Mouse (Mus musculus) intestine, embryonic 14.5 days (tissue): ENCODE results near the gene Sorcs1. TPM values are rescaled to one million over a fixed set of nuclear protein-coding genes. Genes with fewer than 3 reads are reported as not detected.

Source experiments
- ATAC-seq: fragments of 200-750 bp; cut with Nextera tagmentation; replicated peaks from 2 replicates; pipeline ENCODE4 v1.8.0; 2017; ENCODE audit warnings: low read depth, moderate number of reproducible peaks, moderate TSS enrichment, moderate library complexity; ENCODE audit not compliant: low FRiP score, low TSS enrichment
- DNase-seq: peaks from one replicate; pipeline ENCODE4 v3.0.0-alpha.2; 2018; ENCODE audit warnings: low spot score
- H3K27ac ChIP-seq: fragments of 300-500 bp; sonication (generic); 2 replicates; pipeline ENCODE4 v1.5.1; 2014; ENCODE audit warnings: low read depth, mild to moderate bottlenecking, control low read depth
- H3K27me3 ChIP-seq: fragments of 300-500 bp; sonication (generic); replicated peaks from 2 replicates; pipeline ENCODE4 v1.6.1; 2014; ENCODE audit warnings: low read length, control low read depth; ENCODE audit not compliant: control insufficient read depth, insufficient read depth
- H3K36me3 ChIP-seq: fragments of 300-500 bp; sonication (generic); 2 replicates; pipeline ENCODE4 v1.6.1; 2014; ENCODE audit warnings: low read length, control low read depth; ENCODE audit not compliant: control insufficient read depth, insufficient read depth
- H3K4me1 ChIP-seq: fragments of 300-500 bp; sonication (generic); replicated peaks from 2 replicates; pipeline ENCODE4 v1.6.1; 2014; ENCODE audit warnings: low read length, control low read depth, mixed read lengths; ENCODE audit not compliant: control insufficient read depth, insufficient read depth
- H3K4me2 ChIP-seq: fragments of 300-500 bp; sonication (generic); 2 replicates; pipeline ENCODE4 v1.6.1; 2014; ENCODE audit warnings: low read length
- H3K4me3 ChIP-seq: fragments of 300-500 bp; sonication (generic); 2 replicates; pipeline ENCODE4 v1.5.1; 2014; ENCODE audit warnings: low read depth, low read length, control low read depth, mixed read lengths
- H3K9ac ChIP-seq: fragments of 300-500 bp; sonication (generic); 2 replicates; pipeline ENCODE4 v1.6.1; 2014; ENCODE audit warnings: mild to moderate bottlenecking, low read length
- H3K9me3 ChIP-seq: fragments of 300-500 bp; sonication (generic); 2 replicates; pipeline ENCODE4 v1.6.1; 2016; ENCODE audit warnings: low read length, control low read depth; ENCODE audit not compliant: control insufficient read depth
- WGBS: fragments of 180-500 bp; shearing (Covaris S2); extraction: QIAGEN DNeasy Blood & Tissue Kit; methylation state at CpG from one replicate; pipeline ENCODE4 v1.1.7; 2014; 5-methylcytosine and 5-hydroxymethylcytosine counted together
- polyA plus RNA-seq: library from polyadenylated mRNA; unstranded; fragments of >200 nt; fragmentation: Nextera tagmentation; extraction: Ambion mirVana; gene quantifications from 2 replicates; pipeline ENCODE4 v1.2.1, GENCODE M21; 2014

The Sorcs1 gene
- 2.6 and 2.7 TPM in 2 replicates for polyA plus RNA-seq

DNA sequence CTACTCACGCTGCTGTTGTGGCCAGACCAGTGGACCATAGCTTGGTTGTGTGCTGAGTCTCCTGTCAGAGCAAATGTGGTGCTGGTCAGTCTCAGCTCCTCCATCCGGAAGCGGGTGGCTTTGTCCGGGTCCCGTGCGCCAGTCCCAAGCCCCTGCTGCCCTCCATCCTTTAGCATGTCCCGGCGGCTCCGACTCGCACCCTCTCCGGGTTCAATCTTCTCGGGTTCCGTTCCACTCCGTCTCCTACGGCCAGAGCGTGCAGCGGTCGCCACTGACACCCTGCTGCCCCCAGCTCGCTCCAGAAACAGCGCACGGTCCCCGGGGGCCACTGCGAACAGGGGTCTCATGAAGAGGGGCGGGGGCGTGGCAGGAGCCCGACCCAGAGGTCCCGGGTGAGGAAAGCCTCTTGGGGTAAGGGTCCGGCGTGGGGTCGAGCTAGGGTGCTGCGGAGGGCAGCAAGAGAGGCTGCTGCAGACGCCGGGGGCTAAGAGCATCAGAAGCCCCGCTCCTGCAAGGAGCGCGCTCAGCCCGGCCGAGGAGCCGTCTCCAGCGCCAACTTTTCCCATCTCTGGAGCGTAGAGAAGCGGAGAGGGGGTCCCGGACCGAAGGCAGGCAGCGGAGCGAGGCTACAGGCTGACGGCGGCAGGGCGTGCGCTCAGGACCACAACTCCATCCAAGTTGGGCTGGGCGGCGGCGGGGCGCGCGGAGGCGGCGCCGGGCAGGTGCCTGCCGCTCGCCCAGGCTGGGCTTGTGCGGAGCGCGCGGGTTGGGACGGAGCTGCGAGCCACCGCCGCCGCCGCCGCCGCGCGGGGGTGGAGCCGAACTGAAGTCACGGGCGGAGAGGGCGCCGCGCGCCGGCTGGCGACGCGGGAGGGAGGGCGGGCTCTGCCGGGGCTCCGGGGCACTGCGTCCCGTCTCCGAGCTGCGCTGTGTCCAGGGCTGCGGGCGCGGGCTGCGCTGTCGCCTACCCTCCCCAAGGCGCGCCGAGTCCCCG lies at the start of gene Sorcs1:
Sorcs1 (minus strand) TSS at position 744 of the 994 bp plus-strand sequence.
- H3K4me2 ChIP-seq = peak within 1 kb of the TSS; percentile 94
- H3K27me3 ChIP-seq = peaks cover 35% of the 10 kb centered on the region
- no peak within 1 kb of the TSS for H3K27ac ChIP-seq
- peak within 1 kb of the TSS; percentile 41 for H3K9ac ChIP-seq
- DNase-seq (peak; percentile 76), ATAC-seq (peak; percentile 90)
- H3K9me3 ChIP-seq = no peaks in the 10 kb centered on the region
- no peaks in the 10 kb centered on the region for H3K36me3 ChIP-seq
- WGBS = under 1% methylated on average over 85 of the region's 102 CpGs
- no peaks in the 10 kb centered on the region for H3K4me1 ChIP-seq
- H3K4me3 ChIP-seq = peak within 1 kb of the TSS; percentile 54

DNA sequence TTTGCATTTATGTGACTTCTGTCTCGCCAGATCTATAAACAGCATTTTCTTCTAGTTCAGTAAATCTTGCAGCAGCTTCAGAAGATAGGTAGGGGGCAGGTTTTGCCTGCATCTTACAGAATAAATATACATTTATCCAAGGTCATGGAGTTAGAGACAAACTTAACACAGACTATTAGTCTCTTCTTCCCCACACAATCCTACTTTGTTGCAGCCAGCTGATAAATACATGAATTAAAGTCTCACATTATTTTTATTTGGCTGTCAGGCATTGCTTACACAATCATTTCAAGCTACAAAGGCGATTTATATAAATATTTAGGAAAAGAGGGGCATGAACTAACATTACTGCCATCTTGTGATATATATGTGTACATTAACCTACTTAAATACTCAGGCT lies 4.8 kb upstream of the Sorcs1 start:
- Histone ChIP-seq H3K9ac (no peak overlapping the region), H3K36me3 (no peaks in the 10 kb centered on the region), H3K9me3 (no peaks in the 10 kb centered on the region), H3K4me2 (no peak overlapping the region), H3K4me3 (no peak overlapping the region), H3K4me1 (no peaks in the 10 kb centered on the region), H3K27ac (no peak overlapping the region), H3K27me3 (peaks cover 1% of the 10 kb centered on the region)
- ATAC-seq (no peak), DNase-seq (no peak)
- 29% methylated on average over 2 of the region's 2 CpGs for WGBS

DNA sequence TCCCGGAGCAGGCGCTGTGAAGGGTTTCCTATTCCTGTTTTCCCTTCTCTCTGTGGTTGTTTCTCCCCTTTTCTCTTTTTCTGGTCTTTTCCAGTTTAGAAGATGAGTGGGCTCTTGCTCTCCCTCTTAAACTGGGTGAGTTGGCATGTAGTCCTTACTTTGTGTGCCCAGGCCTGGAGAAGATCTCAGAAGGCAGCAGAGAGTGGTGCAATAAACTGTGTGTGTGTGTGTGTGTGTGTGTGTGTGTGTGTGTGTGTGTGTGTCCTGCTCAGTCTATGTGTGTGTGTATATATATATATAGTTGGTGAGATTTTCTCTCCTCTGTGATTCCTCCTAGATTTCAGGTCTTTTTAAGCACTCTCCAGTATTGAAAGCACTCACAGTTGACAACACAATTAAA lies 500 bp upstream of the Sorcs1 start:
- peak overlapping the region; percentile 94 for H3K4me2 ChIP-seq

DNA sequence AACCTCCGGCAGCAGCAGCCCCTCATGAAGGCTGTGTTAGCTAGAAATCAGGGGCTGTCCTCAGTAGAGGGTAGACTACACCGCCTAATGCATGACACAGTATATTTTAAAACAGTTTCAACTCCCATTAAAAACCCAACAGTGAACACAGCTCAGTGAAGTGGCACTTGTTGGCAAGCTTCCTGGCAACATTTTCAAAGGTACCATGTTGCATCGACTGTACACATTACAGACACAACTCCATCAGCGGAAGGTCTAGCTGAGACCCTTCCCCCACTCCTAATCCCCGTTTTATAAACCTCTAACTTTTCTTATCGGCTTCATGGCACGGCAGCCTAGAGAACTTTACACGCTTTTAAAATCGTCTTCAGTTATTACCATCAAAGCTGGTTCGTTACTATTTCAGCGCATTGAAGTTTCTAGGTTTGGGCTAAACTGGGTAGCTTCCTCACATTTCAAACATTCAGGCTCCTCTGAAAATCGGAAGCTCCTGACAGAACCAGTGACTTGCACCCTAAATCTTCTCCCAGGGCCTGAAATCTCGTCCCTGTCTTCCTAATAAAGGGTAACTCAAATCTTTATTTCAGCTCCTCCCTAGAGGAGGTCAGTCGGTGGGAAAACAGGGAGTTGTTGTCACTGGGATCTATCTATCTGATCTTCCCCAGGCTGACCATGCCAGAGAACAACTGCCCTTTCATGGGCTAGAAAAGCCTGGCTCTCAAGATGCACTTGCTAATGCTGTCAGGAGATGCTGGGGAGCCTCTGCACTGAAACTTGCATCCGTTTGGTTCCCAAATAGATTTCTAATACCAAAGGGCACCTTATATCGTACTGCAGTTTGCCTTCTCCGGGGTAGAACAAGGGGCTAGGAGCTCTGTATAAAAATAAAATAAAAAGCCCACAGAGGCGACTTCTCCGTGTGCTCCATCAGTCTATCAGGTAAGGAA lies 1.6 kb downstream of the Sorcs1 start:
- 41% methylated on average over 19 of the region's 19 CpGs for WGBS
- Histone ChIP-seq H3K4me3 (peak overlapping the region; percentile 54), H3K4me1 (no peaks in the 10 kb centered on the region), H3K36me3 (no peaks in the 10 kb centered on the region), H3K9me3 (no peaks in the 10 kb centered on the region), H3K9ac (no peak overlapping the region), H3K4me2 (peak overlapping the region; percentile 94), H3K27ac (no peak overlapping the region), H3K27me3 (peaks cover 35% of the 10 kb centered on the region)
- no peak for ATAC-seq
- peak; percentile 54 for DNase-seq

More for the DNA sequence above, 500 bp upstream of the Sorcs1 start:
- 0% methylated on average over 2 of the region's 2 CpGs for WGBS
- peak overlapping the region; percentile 54 for H3K4me3 ChIP-seq
- peaks cover 34% of the 10 kb centered on the region for H3K27me3 ChIP-seq
- H3K9me3 ChIP-seq = no peaks in the 10 kb centered on the region
- DNase-seq = no peak
- no peaks in the 10 kb centered on the region for H3K36me3 ChIP-seq
- no peaks in the 10 kb centered on the region for H3K4me1 ChIP-seq
- H3K9ac ChIP-seq = peak overlapping the region; percentile 41; the same call in 1 of the 2 replicates
- H3K27ac ChIP-seq = no peak overlapping the region
- ATAC-seq = 0 out of 2 replicates have a peak, but pooled peaks have one; percentile 31

DNA sequence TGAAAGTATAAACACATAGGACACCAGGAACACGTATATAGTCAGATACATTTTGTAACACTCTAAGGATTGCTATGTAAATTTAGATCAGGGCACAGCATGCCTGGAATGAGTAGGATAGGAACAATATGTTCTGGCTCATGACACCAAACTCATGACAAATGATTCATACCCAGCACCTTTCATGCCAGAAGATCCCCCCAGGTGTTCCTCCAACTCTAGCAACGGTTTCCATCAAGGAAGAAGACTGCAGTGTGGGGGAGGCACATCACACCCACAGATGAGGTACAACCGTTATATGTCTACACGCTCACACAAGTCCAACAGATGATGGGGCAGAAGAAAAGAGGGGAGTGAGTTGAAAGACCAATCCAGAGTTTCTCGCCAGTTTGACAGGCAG lies 3.5 kb downstream of the Sorcs1 start:
- no peaks in the 10 kb centered on the region for H3K36me3 ChIP-seq
- no peaks in the 10 kb centered on the region for H3K4me1 ChIP-seq
- ATAC-seq (no peak), DNase-seq (no peak)
- H3K9me3 ChIP-seq = no peaks in the 10 kb centered on the region
- no peak overlapping the region for H3K9ac ChIP-seq
- WGBS = 75% methylated on average over 5 of the region's 5 CpGs
- no peak overlapping the region for H3K4me2 ChIP-seq
- no peak overlapping the region for H3K27ac ChIP-seq
- H3K27me3 ChIP-seq = peaks cover 35% of the 10 kb centered on the region
- no peak overlapping the region for H3K4me3 ChIP-seq

DNA sequence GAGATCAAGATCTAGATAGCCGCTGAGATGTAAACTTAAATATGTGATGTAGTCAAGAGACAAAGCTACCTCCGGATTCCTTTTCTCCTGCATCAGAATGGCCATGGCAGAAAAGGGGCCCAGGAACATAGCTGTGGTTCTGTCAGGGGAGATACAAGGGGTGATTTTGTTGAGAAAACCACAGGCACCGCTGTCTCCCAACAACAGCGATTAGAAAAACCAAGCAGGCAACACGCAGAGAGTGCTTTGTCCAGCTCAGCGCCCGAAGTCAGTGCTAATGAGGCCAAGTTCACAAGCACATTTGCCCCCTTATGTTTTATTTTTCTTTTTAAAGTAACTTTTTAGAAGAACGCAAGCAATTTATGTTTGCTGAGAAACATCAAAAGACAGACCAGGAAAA lies 10.9 kb downstream of the Sorcs1 start:
- Histone ChIP-seq H3K36me3 (no peaks in the 10 kb centered on the region), H3K9ac (no peak overlapping the region), H3K4me1 (no peaks in the 10 kb centered on the region), H3K4me3 (no peak overlapping the region), H3K27ac (no peak overlapping the region), H3K27me3 (no peaks in the 10 kb centered on the region), H3K4me2 (no peak overlapping the region), H3K9me3 (no peaks in the 10 kb centered on the region)
- WGBS = 77% methylated on average over 8 of the region's 8 CpGs
- ATAC-seq = no peak
- no peak for DNase-seq

DNA sequence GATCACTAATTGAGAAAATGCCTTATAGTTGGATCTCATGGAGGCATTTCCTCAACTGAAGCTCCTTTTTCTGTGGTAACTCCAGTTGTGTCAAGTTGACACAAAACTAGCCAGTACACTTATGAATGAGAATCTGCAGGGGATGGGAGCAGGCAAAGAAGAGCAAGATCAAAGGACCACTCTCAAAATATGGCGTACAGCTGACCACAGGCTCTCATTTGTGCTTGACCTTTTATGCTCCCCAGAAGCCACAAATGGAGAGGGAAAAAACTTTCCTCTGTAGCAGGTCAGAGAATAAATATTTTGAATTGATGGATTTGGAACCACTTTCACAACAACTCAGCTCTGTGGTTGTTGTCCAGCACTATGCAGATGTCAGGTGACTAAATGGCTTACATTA lies 14.1 kb downstream of the Sorcs1 start:
- Histone ChIP-seq H3K4me3 (no peak overlapping the region), H3K27ac (no peak overlapping the region), H3K4me2 (no peak overlapping the region), H3K27me3 (no peaks in the 10 kb centered on the region), H3K9ac (no peak overlapping the region), H3K4me1 (no peaks in the 10 kb centered on the region), H3K9me3 (no peaks in the 10 kb centered on the region), H3K36me3 (no peaks in the 10 kb centered on the region)
- DNase-seq = no peak
- no peak for ATAC-seq
- 47% methylated on average over 1 of the region's 1 CpGs for WGBS

DNA sequence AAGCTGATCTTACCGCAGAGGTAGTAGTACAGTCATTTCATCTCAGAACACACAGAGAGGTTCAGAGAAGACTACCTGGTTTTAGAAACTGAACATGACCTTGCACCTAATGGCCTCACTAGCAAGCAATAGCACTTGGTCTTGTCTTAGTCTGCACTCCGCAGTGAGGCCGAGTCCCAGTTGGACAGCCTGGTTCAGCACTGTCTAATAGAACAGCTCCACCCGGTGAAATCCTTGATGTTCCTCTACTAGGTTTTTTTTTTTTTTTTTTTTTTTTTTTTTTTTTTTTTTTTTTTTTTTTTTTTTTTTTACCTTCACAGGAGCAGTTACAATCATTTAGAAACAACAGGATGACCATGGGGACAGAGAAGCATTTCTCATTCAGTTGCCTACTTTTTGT lies 19.3 kb downstream of the Sorcs1 start:
- 63% methylated on average over 4 of the region's 4 CpGs for WGBS
- H3K4me1 ChIP-seq = no peaks in the 10 kb centered on the region
- ATAC-seq (no peak), DNase-seq (peak; percentile 67)
- H3K4me2 ChIP-seq = no peak overlapping the region
- no peak overlapping the region for H3K9ac ChIP-seq
- H3K4me3 ChIP-seq = no peak overlapping the region
- no peaks in the 10 kb centered on the region for H3K27me3 ChIP-seq
- no peaks in the 10 kb centered on the region for H3K9me3 ChIP-seq
- no peak overlapping the region for H3K27ac ChIP-seq
- H3K36me3 ChIP-seq = no peaks in the 10 kb centered on the region
